Mouse (Mus musculus): Measurements from ENCODE around the gene Ftsj3.

Gene Ftsj3

GRCm38 (mm10) chr11:106255685-106256451, at the start of gene Ftsj3, which contains the start of gene Psmc5:
Gene Ftsj3, minus strand, starts transcription at chr11:106256079.
Gene Psmc5, plus strand, starts transcription at chr11:106256154.
- DNase-seq (ENCODE audit: low read depth, low spot score), result peak; percentile 97

- DNase-seq (ENCODE audit: low read depth, low spot score), result no peak
Observed at GRCm38 (mm10) chr11:106305348-106306064, 49.6 kb upstream of the Ftsj3 start.

DNA sequence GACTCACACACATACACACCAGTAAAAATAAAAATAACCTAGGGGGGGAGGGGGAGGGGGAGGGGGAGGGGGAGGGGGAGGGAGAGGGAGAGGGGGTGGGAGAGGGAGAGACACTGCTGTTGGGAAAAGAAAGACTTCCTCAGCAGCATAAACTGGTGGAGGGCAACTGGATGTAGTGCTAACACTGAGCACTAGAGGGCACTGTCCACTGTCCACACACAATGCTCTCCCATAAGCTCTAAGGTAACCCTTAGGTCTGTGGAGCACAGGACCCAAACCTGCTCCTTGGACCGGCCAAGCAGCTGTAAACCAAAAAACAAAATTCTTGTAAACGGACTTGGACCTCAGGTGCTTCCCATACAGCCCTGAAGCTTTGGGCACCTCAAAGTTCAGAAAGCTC, 46.8 kb upstream of the Ftsj3 start:
- DNase-seq (ENCODE audit: low read depth, low spot score), result peak; percentile 57

DNA sequence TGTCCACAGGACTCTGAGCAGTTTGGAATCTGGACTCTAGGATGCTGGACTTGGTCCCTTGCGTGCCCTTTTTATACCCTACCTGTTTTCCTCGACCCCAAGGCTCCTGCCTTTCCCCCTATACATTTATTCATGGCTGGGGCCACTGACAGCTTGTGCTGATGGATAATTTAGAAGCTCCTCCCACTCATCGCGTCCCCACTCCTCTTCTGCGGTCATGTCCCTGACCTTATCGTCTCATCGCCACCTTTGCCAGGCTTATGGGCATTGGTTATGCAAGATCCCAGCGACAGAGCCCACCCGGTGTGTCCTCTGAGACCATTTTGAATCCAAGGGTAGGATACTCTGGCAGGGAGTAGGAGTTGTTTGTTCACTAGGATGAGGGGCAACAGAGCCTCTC, 45.9 kb upstream of the Ftsj3 start, which contains the start of gene Gh:
TSS of gene Gh (minus strand) at position 101 of the 400 bp plus-strand sequence.
- no peak for DNase-seq (ENCODE audit: low read depth, low spot score)

- no peak for DNase-seq (ENCODE audit: low read depth, low spot score)
Observed at GRCm38 (mm10) chr11:106291861-106292260, 36.0 kb upstream of the Ftsj3 start.

DNA sequence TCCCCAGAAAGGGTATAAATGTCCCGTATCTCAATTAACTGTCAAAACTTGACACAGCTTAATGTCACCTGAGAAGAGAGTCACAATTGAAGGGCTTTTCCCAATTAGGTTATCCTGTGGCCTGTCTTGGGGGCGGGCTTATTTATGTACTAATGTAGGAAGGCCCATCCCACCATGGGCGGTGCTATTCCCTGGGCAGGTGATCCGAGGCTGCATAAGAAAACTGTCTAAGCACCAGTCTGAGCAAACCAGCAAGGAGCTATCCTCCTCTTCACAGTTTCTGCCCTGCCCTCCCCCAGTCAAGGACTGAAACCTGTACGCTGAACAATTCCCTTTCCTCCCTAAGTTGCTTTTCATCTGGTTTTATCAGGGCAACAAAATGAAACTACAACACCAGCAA, 34.5 kb upstream of the Ftsj3 start:
- DNase-seq (ENCODE audit: low read depth, low spot score), result no peak

DNA sequence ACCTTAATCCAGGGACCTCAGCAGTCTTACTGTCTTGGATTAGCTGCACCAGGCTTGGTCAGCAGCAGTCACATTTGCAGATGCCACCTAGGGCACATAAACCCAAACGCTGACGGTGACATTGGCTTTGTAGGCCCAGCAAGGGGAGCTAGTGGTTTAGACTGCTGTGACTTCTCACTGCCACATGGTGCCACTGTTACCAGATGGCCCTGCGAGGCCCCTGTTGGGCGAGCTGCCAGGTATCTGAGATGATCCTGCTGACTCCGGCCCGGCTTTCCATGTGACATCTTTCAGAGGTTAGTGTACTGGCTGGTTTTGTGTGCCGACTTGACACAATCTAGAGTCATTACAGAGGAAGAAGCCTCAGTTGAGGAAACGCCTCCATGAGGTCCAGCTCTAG, 33.5 kb upstream of the Ftsj3 start:
- peak; percentile 81 for DNase-seq (ENCODE audit: low read depth, low spot score)

DNA sequence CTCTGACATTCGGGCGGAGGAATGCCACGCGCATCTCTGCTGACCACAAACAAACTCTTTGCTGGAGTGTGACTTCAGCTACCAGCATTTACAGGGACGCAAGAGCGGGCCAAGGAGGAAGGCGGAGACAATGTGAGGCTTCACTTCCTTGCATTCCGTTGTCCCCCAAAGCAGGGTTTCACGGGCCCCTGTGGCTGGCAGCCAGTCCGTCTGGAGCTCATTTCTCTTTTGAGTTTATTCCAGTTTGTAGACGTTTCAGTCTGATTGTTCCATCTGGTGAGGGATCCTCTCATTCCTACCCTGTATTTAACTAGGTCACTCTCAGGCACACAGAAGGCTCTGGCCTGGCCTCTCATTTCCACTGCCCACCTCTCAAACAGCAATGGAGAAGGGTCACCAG, 31.1 kb upstream of the Ftsj3 start:
- DNase-seq (ENCODE audit: low read depth, low spot score), result no peak

- no peak for DNase-seq (ENCODE audit: low read depth, low spot score)
Observed at GRCm38 (mm10) chr11:106286206-106286605, 30.3 kb upstream of the Ftsj3 start.

- DNase-seq (ENCODE audit: low read depth, low spot score), result no peak
Observed at GRCm38 (mm10) chr11:106284126-106284525, 28.2 kb upstream of the Ftsj3 start.

GRCm38 (mm10) chr11:106283371-106283770, 27.5 kb upstream of the Ftsj3 start:
- DNase-seq (ENCODE audit: low read depth, low spot score), result no peak

GRCm38 (mm10) chr11:106282452-106282851, 26.6 kb upstream of the Ftsj3 start:
- no peak for DNase-seq (ENCODE audit: low read depth, low spot score)

GRCm38 (mm10) chr11:106276454-106276853, 20.6 kb upstream of the Ftsj3 start, which contains the start of gene Tcam1:
Gene Tcam1, plus strand, starts transcription at chr11:106276672.
- peak; percentile 93 for DNase-seq (ENCODE audit: low read depth, low spot score)

DNA sequence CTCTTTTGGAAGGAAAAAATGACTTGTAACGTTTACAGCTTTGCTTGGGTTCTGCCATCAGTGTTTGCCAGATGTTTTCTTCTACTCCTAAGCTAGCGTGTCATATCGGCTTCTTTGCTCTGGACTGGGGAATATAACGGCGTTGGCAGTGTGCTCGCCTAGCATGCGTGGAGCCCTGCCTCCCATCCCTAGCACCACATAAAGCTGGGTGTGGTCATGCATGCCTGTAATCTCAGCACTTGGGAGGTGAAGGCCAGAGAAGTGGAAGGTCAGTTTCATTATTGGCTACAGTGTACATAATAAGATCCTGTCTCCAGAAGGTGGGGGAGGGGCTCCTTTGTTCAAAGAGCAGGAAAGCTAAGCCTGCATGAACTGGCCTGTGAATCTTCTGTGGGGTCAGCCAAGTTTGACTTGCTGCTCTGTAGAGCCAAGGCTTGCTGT, 19.1 kb upstream of the Ftsj3 start:
- DNase-seq (ENCODE audit: low read depth, low spot score), result no peak

DNA sequence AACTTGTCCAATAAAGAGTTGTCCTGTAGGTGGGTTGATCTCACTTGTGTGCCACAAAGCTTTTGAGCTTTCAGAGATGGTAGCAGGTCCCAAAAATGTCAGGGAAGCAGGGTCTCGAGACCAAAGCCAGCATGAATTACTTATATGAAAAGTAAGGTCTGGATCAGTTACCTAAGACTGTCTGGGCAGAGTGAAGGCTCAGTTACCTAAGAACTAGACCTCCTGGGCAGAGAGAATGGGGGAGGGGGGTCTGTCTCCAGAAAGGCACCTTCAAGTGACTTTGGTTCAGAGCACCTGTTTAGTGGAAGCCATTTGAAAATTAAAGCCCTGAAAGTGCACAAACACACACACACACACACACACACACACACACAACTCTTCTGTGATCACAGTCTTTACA, 18.5 kb upstream of the Ftsj3 start:
- DNase-seq (ENCODE audit: low read depth, low spot score), result no peak

- no peak for DNase-seq (ENCODE audit: low read depth, low spot score)
Observed at GRCm38 (mm10) chr11:106273811-106274210, 17.9 kb upstream of the Ftsj3 start.

DNA sequence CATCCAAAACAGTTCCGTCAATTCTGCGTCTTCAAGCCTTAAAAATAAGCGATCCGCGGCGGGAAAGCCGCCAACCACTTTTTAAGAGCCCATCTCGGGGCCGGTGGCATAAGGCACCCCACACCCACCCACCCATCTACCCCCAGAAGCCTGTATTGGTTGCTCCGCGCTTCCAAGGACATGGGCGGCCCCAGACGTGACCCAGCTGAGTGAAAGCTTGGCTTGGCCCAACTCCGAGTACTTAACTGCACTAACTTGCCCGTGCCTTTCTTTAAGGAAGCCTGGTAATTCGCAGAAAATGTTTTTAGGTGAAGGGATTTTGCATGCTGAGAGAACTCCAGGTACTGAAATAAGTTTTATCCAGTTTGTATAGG, 17.4 kb upstream of the Ftsj3 start:
- DNase-seq (ENCODE audit: low read depth, low spot score), result no peak

GRCm38 (mm10) chr11:106272644-106273310, 16.9 kb upstream of the Ftsj3 start, which contains the start of gene Smarcd2:
Gene Smarcd2, minus strand, starts transcription at chr11:106272972.
- DNase-seq (ENCODE audit: low read depth, low spot score), result peak; percentile 97

GRCm38 (mm10) chr11:106271794-106272643, 16.1 kb upstream of the Ftsj3 start:
- DNase-seq (ENCODE audit: low read depth, low spot score), result no peak

GRCm38 (mm10) chr11:106271131-106271793, 15.4 kb upstream of the Ftsj3 start:
- no peak for DNase-seq (ENCODE audit: low read depth, low spot score)

DNA sequence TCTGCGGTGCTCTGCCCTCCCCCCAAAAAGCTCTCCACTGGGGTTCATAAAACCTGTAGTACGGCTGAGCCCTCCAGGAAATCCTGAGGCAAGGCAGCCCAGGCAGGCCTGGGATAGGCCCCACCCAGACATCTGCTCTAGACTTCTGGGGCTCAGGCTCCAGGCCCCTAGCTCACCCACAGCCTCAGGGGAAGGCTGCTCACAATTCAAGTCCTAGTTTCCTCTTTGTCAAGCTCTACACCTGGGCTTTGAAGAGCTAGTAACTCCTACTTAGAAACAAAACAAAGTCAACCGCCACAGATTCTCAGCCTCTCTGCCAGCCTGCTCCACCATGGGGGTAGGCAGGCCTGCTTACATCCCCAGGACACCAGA, 13.2 kb upstream of the Ftsj3 start:
- DNase-seq (ENCODE audit: low read depth, low spot score), result no peak

Measured in retina, postnatal 7 days (tissue).